Mouse (Mus musculus) liver, postnatal 0 days (tissue): ENCODE results near the gene Rad52.
A peak's percentile ranks its signal among the peaks of the same experiment; 100 is the strongest.

Source experiments
- CTCF ChIP-seq: sonication (generic); IDR thresholded peaks from 2 replicates; pipeline ENCODE4 v1.5.1; 2016; ENCODE audit warnings: antibody characterized with exemption, low read depth
- EP300 ChIP-seq: IDR thresholded peaks from 2 replicates; pipeline ENCODE4 v1.6.1; 2016; ENCODE audit warnings: antibody characterized with exemption, low read depth, mild to moderate bottlenecking

- peak; percentile 50 for TF ChIP-seq CTCF
- TF ChIP-seq EP300: no peak
These were observed 21.9 kb downstream of the Rad52 start for GRCm38 (mm10) chr6:119924235-119925005.
